Mouse (Mus musculus): ENCODE data around the gene Nav2. TPM values are rescaled to one million over a fixed set of nuclear protein-coding genes. Genes with fewer than 3 reads are reported as not detected.

Nav2 gene
- polyA plus RNA-seq, 1 experiment from 2014 or later, result 7.5 TPM

GRCm38 (mm10) chr7:49246240-49246578, 337.7 kb downstream of the Nav2 start:
- Histone ChIP-seq H3K36me3 (ENCODE audit: control insufficient read depth, insufficient read depth, low read length) (no peaks in the 10 kb centered on the region), H3K9ac (ENCODE audit: low read length) (peak overlapping the region; percentile 22; the same call in 1 of the 2 replicates), H3K4me3 (ENCODE audit: low read depth, low read length) (peak overlapping the region; percentile 46), H3K4me2 (ENCODE audit: low read depth, severe bottlenecking) (peak overlapping the region; percentile 99), H3K27me3 (ENCODE audit: control insufficient read depth, insufficient read depth, low read length) (peaks cover 32% of the 10 kb centered on the region), H3K9me3 (ENCODE audit: control insufficient read depth, low read length) (no peaks in the 10 kb centered on the region), H3K27ac (replicated peaks; ENCODE audit: low read depth, low read length) (no peak overlapping the region), H3K4me1 (ENCODE audit: control insufficient read depth, insufficient read depth, low read length) (peaks cover 6% of the 10 kb centered on the region; the same call in 1 of the 2 replicates)
- under 1% methylated on average over 31 of the region's 31 CpGs for WGBS
- DNase-seq (ENCODE audit: low spot score) (no peak), ATAC-seq (ENCODE audit: insufficient number of reproducible peaks, low FRiP score, low TSS enrichment, low read depth) (no peak)

- Histone ChIP-seq H3K27ac (replicated peaks; ENCODE audit: low read depth, low read length) (no peak overlapping the region), H3K9ac (ENCODE audit: low read length) (no peak overlapping the region), H3K4me2 (ENCODE audit: low read depth, severe bottlenecking) (peak overlapping the region; percentile 99), H3K27me3 (ENCODE audit: control insufficient read depth, insufficient read depth, low read length) (peaks cover 32% of the 10 kb centered on the region), H3K4me3 (ENCODE audit: low read depth, low read length) (peak overlapping the region; percentile 46), H3K36me3 (ENCODE audit: control insufficient read depth, insufficient read depth, low read length) (no peaks in the 10 kb centered on the region), H3K4me1 (ENCODE audit: control insufficient read depth, insufficient read depth, low read length) (peaks cover 6% of the 10 kb centered on the region; the same call in 1 of the 2 replicates), H3K9me3 (ENCODE audit: control insufficient read depth, low read length) (no peaks in the 10 kb centered on the region)
- WGBS, result 2% methylated on average over 50 of the region's 50 CpGs
- DNase-seq (ENCODE audit: low spot score), result peak; percentile 37
- no peak for ATAC-seq (ENCODE audit: insufficient number of reproducible peaks, low FRiP score, low TSS enrichment, low read depth)
Observed at GRCm38 (mm10) chr7:49246584-49247481, 338.3 kb downstream of the Nav2 start.

GRCm38 (mm10) chr7:49247744-49248331, 339.3 kb downstream of the Nav2 start:
- ATAC-seq (ENCODE audit: insufficient number of reproducible peaks, low FRiP score, low TSS enrichment, low read depth) (no peak), DNase-seq (ENCODE audit: low spot score) (no peak)
- no peak overlapping the region for H3K4me2 ChIP-seq (ENCODE audit: low read depth, severe bottlenecking)
- no peak overlapping the region for H3K4me3 ChIP-seq (ENCODE audit: low read depth, low read length)
- no peak overlapping the region for H3K9ac ChIP-seq (ENCODE audit: low read length)
- peaks cover 32% of the 10 kb centered on the region for H3K27me3 ChIP-seq (ENCODE audit: control insufficient read depth, insufficient read depth, low read length)
- no peak overlapping the region for H3K27ac ChIP-seq (replicated peaks; ENCODE audit: low read depth, low read length)
- H3K9me3 ChIP-seq (ENCODE audit: control insufficient read depth, low read length), result no peaks in the 10 kb centered on the region
- peaks cover 6% of the 10 kb centered on the region; the same call in 1 of the 2 replicates for H3K4me1 ChIP-seq (ENCODE audit: control insufficient read depth, insufficient read depth, low read length)
- H3K36me3 ChIP-seq (ENCODE audit: control insufficient read depth, insufficient read depth, low read length), result no peaks in the 10 kb centered on the region
- WGBS, result 24% methylated on average over 8 of the region's 8 CpGs

GRCm38 (mm10) chr7:49248333-49249086, 340.0 kb downstream of the Nav2 start:
- peaks cover 32% of the 10 kb centered on the region for H3K27me3 ChIP-seq (ENCODE audit: control insufficient read depth, insufficient read depth, low read length)
- H3K4me3 ChIP-seq (ENCODE audit: low read depth, low read length), result no peak overlapping the region
- peaks cover 6% of the 10 kb centered on the region; the same call in 1 of the 2 replicates for H3K4me1 ChIP-seq (ENCODE audit: control insufficient read depth, insufficient read depth, low read length)
- ATAC-seq (ENCODE audit: insufficient number of reproducible peaks, low FRiP score, low TSS enrichment, low read depth) (no peak), DNase-seq (ENCODE audit: low spot score) (no peak)
- H3K27ac ChIP-seq (replicated peaks; ENCODE audit: low read depth, low read length), result no peak overlapping the region
- no peaks in the 10 kb centered on the region for H3K36me3 ChIP-seq (ENCODE audit: control insufficient read depth, insufficient read depth, low read length)
- no peaks in the 10 kb centered on the region for H3K9me3 ChIP-seq (ENCODE audit: control insufficient read depth, low read length)
- H3K4me2 ChIP-seq (ENCODE audit: low read depth, severe bottlenecking), result no peak overlapping the region
- no peak overlapping the region for H3K9ac ChIP-seq (ENCODE audit: low read length)
- WGBS, result 41% methylated on average over 14 of the region's 14 CpGs

GRCm38 (mm10) chr7:49249462-49249861, 340.9 kb downstream of the Nav2 start:
- H3K9me3 ChIP-seq (ENCODE audit: control insufficient read depth, low read length), result no peaks in the 10 kb centered on the region
- H3K27me3 ChIP-seq (ENCODE audit: control insufficient read depth, insufficient read depth, low read length), result peaks cover 32% of the 10 kb centered on the region
- peaks cover 6% of the 10 kb centered on the region; the same call in 1 of the 2 replicates for H3K4me1 ChIP-seq (ENCODE audit: control insufficient read depth, insufficient read depth, low read length)
- no peak overlapping the region for H3K4me3 ChIP-seq (ENCODE audit: low read depth, low read length)
- H3K9ac ChIP-seq (ENCODE audit: low read length), result no peak overlapping the region
- DNase-seq (ENCODE audit: low spot score), result no peak
- 84% methylated on average over 2 of the region's 2 CpGs for WGBS
- ATAC-seq (ENCODE audit: insufficient number of reproducible peaks, low FRiP score, low TSS enrichment, low read depth), result no peak
- no peaks in the 10 kb centered on the region for H3K36me3 ChIP-seq (ENCODE audit: control insufficient read depth, insufficient read depth, low read length)
- H3K4me2 ChIP-seq (ENCODE audit: low read depth, severe bottlenecking), result no peak overlapping the region
- H3K27ac ChIP-seq (replicated peaks; ENCODE audit: low read depth, low read length), result no peak overlapping the region

GRCm38 (mm10) chr7:49249996-49250395, 341.5 kb downstream of the Nav2 start:
- H3K27me3 ChIP-seq (ENCODE audit: control insufficient read depth, insufficient read depth, low read length), result peaks cover 32% of the 10 kb centered on the region
- peaks cover 6% of the 10 kb centered on the region; the same call in 1 of the 2 replicates for H3K4me1 ChIP-seq (ENCODE audit: control insufficient read depth, insufficient read depth, low read length)
- H3K9me3 ChIP-seq (ENCODE audit: control insufficient read depth, low read length), result no peaks in the 10 kb centered on the region
- no peak for ATAC-seq (ENCODE audit: insufficient number of reproducible peaks, low FRiP score, low TSS enrichment, low read depth)
- WGBS, result 17% methylated on average over 9 of the region's 9 CpGs
- H3K9ac ChIP-seq (ENCODE audit: low read length), result no peak overlapping the region
- no peak overlapping the region for H3K27ac ChIP-seq (replicated peaks; ENCODE audit: low read depth, low read length)
- DNase-seq (ENCODE audit: low spot score), result peak; percentile 88
- H3K36me3 ChIP-seq (ENCODE audit: control insufficient read depth, insufficient read depth, low read length), result no peaks in the 10 kb centered on the region
- no peak overlapping the region for H3K4me3 ChIP-seq (ENCODE audit: low read depth, low read length)
- no peak overlapping the region for H3K4me2 ChIP-seq (ENCODE audit: low read depth, severe bottlenecking)

- peaks cover 32% of the 10 kb centered on the region for H3K27me3 ChIP-seq (ENCODE audit: control insufficient read depth, insufficient read depth, low read length)
- no peak overlapping the region for H3K4me2 ChIP-seq (ENCODE audit: low read depth, severe bottlenecking)
- no peak overlapping the region for H3K27ac ChIP-seq (replicated peaks; ENCODE audit: low read depth, low read length)
- H3K9me3 ChIP-seq (ENCODE audit: control insufficient read depth, low read length), result no peaks in the 10 kb centered on the region
- H3K4me3 ChIP-seq (ENCODE audit: low read depth, low read length), result no peak overlapping the region
- no peaks in the 10 kb centered on the region for H3K36me3 ChIP-seq (ENCODE audit: control insufficient read depth, insufficient read depth, low read length)
- H3K9ac ChIP-seq (ENCODE audit: low read length), result no peak overlapping the region
- DNase-seq (ENCODE audit: low spot score) (no peak), ATAC-seq (ENCODE audit: insufficient number of reproducible peaks, low FRiP score, low TSS enrichment, low read depth) (no peak)
- H3K4me1 ChIP-seq (ENCODE audit: control insufficient read depth, insufficient read depth, low read length), result peaks cover 6% of the 10 kb centered on the region; the same call in 1 of the 2 replicates
- 94% methylated on average over 13 of the region's 13 CpGs for WGBS
Observed at GRCm38 (mm10) chr7:49250581-49251307, 342.2 kb downstream of the Nav2 start.

- H3K36me3 ChIP-seq (ENCODE audit: control insufficient read depth, insufficient read depth, low read length), result no peaks in the 10 kb centered on the region
- H3K4me3 ChIP-seq (ENCODE audit: low read depth, low read length), result no peak overlapping the region
- 76% methylated on average over 10 of the region's 10 CpGs for WGBS
- peaks cover 29% of the 10 kb centered on the region for H3K27me3 ChIP-seq (ENCODE audit: control insufficient read depth, insufficient read depth, low read length)
- H3K4me2 ChIP-seq (ENCODE audit: low read depth, severe bottlenecking), result no peak overlapping the region
- ATAC-seq (ENCODE audit: insufficient number of reproducible peaks, low FRiP score, low TSS enrichment, low read depth) (no peak), DNase-seq (ENCODE audit: low spot score) (no peak)
- H3K27ac ChIP-seq (replicated peaks; ENCODE audit: low read depth, low read length), result no peak overlapping the region
- peaks cover 6% of the 10 kb centered on the region; the same call in 1 of the 2 replicates for H3K4me1 ChIP-seq (ENCODE audit: control insufficient read depth, insufficient read depth, low read length)
- H3K9me3 ChIP-seq (ENCODE audit: control insufficient read depth, low read length), result no peaks in the 10 kb centered on the region
- no peak overlapping the region for H3K9ac ChIP-seq (ENCODE audit: low read length)
Observed at GRCm38 (mm10) chr7:49251308-49251638, 342.8 kb downstream of the Nav2 start.
